15 mouse cellular contexts compared by ENCODE assay signal in the genomic region with DNA sequence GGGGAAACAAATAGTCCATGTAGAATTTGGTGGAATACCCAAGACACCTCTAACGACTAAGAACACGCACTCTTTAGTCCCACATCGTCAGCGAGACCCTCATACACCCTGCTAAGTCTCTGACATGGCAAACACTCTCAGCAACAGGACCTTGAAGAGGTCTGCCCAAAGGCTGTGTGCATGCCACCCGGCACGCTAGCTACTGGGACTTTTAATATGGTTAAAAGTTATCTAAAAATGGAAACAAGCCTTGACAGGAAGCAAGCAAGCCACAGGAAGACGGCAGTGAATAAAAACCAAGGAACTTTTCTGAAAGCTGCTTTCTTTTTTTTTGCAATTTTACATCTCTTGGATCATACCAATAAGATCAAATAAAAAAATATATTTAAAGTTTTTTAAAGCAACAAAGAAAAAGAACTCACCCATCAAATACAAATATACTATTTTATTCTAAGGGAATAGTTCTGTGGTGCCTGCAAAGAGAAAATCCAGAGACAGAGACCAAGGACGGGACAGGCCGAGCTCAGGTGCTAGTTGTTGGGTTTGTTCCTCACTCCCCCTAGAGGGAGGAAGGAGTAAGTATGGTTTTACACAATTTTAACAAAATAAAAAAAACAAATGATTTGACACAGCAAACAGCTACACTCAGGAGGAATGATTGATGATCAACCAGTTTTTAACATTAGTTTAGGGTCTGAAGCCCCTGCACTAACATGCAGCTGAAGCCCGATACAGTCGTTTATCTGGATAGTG.
A peak's percentile ranks its signal among the peaks of the same experiment; 100 is the strongest.
DNase-seq lines count a peak whose midpoint lies in the region; ATAC-seq and TF ChIP-seq lines count a peak whose summit lies in the region.
"Had no signal": no experiment of that assay in that cellular context is flagged by ENCODE, and none has a peak within 500 bp of the region (broad histone marks: within the 10 kb centered on the region; RNA-seq: fewer than 3 reads in every experiment).

No protein-coding gene starts in this region.

- H3K9ac ChIP-seq in liver, embryonic 14.5 days (replicated peaks), result no peak overlapping the region
- no peak overlapping the region for H3K9ac ChIP-seq in liver, embryonic 11.5 days (ENCODE audit: low read depth, low read length)
- H3K9ac ChIP-seq: forebrain, embryonic 12.5 days; heart, embryonic 15.5 days; liver, embryonic 13.5 days had no signal

- WGBS in liver, embryonic 14.5 days (ENCODE audit: insufficient replicate concordance), result 54% methylated on average over 11 of the region's 11 CpGs
- WGBS in liver, embryonic 11.5 days, result 72% methylated on average over 11 of the region's 11 CpGs

- H3K27me3 ChIP-seq in liver, embryonic 14.5 days (ENCODE audit: control insufficient read depth, insufficient read depth, low read length), result no peaks in the 10 kb centered on the region
- no peaks in the 10 kb centered on the region for H3K27me3 ChIP-seq in liver, embryonic 11.5 days (replicated peaks; ENCODE audit: control insufficient read depth, insufficient read depth, low read length)
- no peaks in the 10 kb centered on the region for H3K27me3 ChIP-seq in E14TG2a.4 (ENCODE audit: insufficient read depth, low read length)
- H3K27me3 ChIP-seq: forebrain, embryonic 12.5 days; heart, embryonic 15.5 days; liver, embryonic 13.5 days had no signal

- no peak for ATAC-seq in liver, embryonic 14.5 days (ENCODE audit: insufficient read depth)
- ATAC-seq in liver, embryonic 11.5 days (replicated peaks; ENCODE audit: low FRiP score), result no peak

- H3K9me3 ChIP-seq in liver, embryonic 14.5 days (ENCODE audit: control insufficient read depth, low read length), result no peaks in the 10 kb centered on the region
- no peaks in the 10 kb centered on the region for H3K9me3 ChIP-seq in liver, embryonic 11.5 days (ENCODE audit: control insufficient read depth, low read length)
- H3K9me3 ChIP-seq in E14TG2a.4 (ENCODE audit: low read length), result no peaks in the 10 kb centered on the region
- H3K9me3 ChIP-seq: forebrain, embryonic 12.5 days; heart, embryonic 15.5 days; liver, embryonic 13.5 days had no signal

- H3K4me3 ChIP-seq in liver, embryonic 14.5 days (ENCODE audit: insufficient read depth in 1 of 2, low read depth in 2 of 2, low read length in 2 of 2), result no peak overlapping the region
- H3K4me3 ChIP-seq in liver, embryonic 11.5 days (ENCODE audit: low read depth, low read length), result no peak overlapping the region
- H3K4me3 ChIP-seq in E14TG2a.4 (replicated peaks; ENCODE audit: low read length), result no peak overlapping the region
- H3K4me3 ChIP-seq: forebrain, embryonic 12.5 days; heart, embryonic 15.5 days; liver, embryonic 13.5 days; myocyte had no signal

- H3K4me2 ChIP-seq in liver, embryonic 14.5 days (ENCODE audit: low read depth), result no peak overlapping the region
- H3K4me2 ChIP-seq in liver, embryonic 11.5 days, result no peak overlapping the region
- H3K4me2 ChIP-seq: forebrain, embryonic 12.5 days; heart, embryonic 15.5 days; liver, embryonic 13.5 days had no signal

- TF ChIP-seq CTCF in liver, embryonic 14.5 days (IDR thresholded peaks at IDR 0.05; ENCODE audit: low read depth), result peak; percentile 35; the same call in 1 of the 2 replicates
- peak; percentile 34 for TF ChIP-seq CTCF in E14TG2a.4 (conservative IDR thresholded peaks at IDR 0.05; ENCODE audit: low read length)

- no peak for TF ChIP-seq EP300 in liver, embryonic 14.5 days (IDR thresholded peaks at IDR 0.05; ENCODE audit: low read depth)

- no peaks in the 10 kb centered on the region; the same call in none of the 2 replicates for H3K36me3 ChIP-seq in liver, embryonic 14.5 days (replicated peaks; ENCODE audit: control insufficient read depth, insufficient read depth, low read depth)
- H3K36me3 ChIP-seq in liver, embryonic 11.5 days (ENCODE audit: control insufficient read depth, insufficient read depth, low read length), result peaks cover 18% of the 10 kb centered on the region
- H3K36me3 ChIP-seq in E14TG2a.4 (ENCODE audit: insufficient read depth, low read length), result peaks cover 70% of the 10 kb centered on the region

- no peaks in the 10 kb centered on the region for H3K4me1 ChIP-seq in liver, embryonic 14.5 days (replicated peaks; ENCODE audit: control insufficient read depth in 2 of 2, insufficient read depth in 2 of 2, low read length in 1 of 2)
- H3K4me1 ChIP-seq in liver, embryonic 11.5 days (replicated peaks; ENCODE audit: control insufficient read depth, insufficient read depth, low read length), result no peaks in the 10 kb centered on the region
- H3K4me1 ChIP-seq in E14TG2a.4 (replicated peaks; ENCODE audit: low read depth, low read length), result peaks cover 23% of the 10 kb centered on the region
- H3K4me1 ChIP-seq: forebrain, embryonic 12.5 days; heart, embryonic 15.5 days; liver, embryonic 13.5 days had no signal

- intact Hi-C loops in heart, postnatal 36 days (cut with DNase I), result no loop called here

- peak in 1 of 3 experiments; percentile 4 for DNase-seq in liver, embryonic 14.5 days (ENCODE audit: low read depth in 3 of 3, low spot score in 3 of 3)
- DNase-seq in liver, embryonic 11.5 days (ENCODE audit: low spot score), result no peak
- peak; percentile 20 for DNase-seq in T-cell, adult 2 months (ENCODE audit: low spot score)
- DNase-seq in naive thymus-derived CD4-positive, alpha-beta T cell, adult 2 months (ENCODE audit: low read depth), result peak; percentile 64
- DNase-seq in heart, postnatal 36 days, result no peak
- DNase-seq in layer of hippocampus, adult 9-11 months, result no peak
- DNase-seq: adrenal gland, adult 2 months; cerebellum, postnatal 10 days; kidney, postnatal 14 days; liver, embryonic 13.5 days; right cerebral cortex, postnatal 25 days had no signal

- H3K27ac ChIP-seq in liver, embryonic 14.5 days, result no peak overlapping the region
- no peak overlapping the region for H3K27ac ChIP-seq in liver, embryonic 11.5 days (ENCODE audit: low read depth, low read length)
- H3K27ac ChIP-seq: forebrain, embryonic 12.5 days; heart, embryonic 15.5 days; liver, embryonic 13.5 days had no signal

Comparison
In these comparisons a context has a peak if more than half of its experiments do, and no peak if none do; other contexts are left out.
1. DNase-seq: peak in T-cell, adult 2 months (single experiment) and naive thymus-derived CD4-positive, alpha-beta T cell, adult 2 months (single experiment); none in liver, embryonic 11.5 days (single experiment), heart, postnatal 36 days (0 of 2) and layer of hippocampus, adult 9-11 months (single experiment).